Mouse (Mus musculus) liver, adult (tissue): ENCODE results near the gene Gm11437.

Source experiments
- GATA4 ChIP-seq: IDR thresholded peaks from 2 replicates; pipeline ENCODE4 v1.6.1; 2014; ENCODE audit warnings: mild to moderate bottlenecking, low read length; ENCODE audit not compliant: insufficient replicate concordance

The Gm11437 gene

GRCm38 (mm10) chr11:84167046-84167526 lies at the start of gene Gm11437:
Gm11437 (minus strand) TSS chr11:84167476.
- peak; percentile 43; the same call in 1 of the 2 replicates for TF ChIP-seq GATA4

DNA sequence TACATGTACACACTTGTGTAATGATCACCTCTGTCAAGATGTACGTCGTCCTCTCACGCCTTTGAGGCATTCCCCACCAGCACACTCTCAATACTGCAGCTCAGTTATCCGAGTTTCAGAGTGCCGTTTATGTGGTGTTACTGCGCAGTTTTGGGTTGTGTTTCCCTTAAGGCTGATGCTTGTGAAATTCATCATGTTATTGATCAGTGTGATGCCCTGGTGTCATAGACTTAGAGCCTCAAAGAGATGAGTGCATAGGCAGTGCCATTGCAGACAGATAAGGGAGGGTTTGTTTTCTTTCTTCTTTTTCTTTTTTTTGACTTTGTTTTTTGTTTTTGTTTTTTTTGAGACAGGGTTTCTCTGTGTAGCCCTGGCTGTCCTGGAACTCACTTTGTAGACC lies 43.6 kb upstream of the Gm11437 start:
- no peak for TF ChIP-seq GATA4

GRCm38 (mm10) chr11:84205776-84206175 lies 38.5 kb upstream of the Gm11437 start:
- no peak for TF ChIP-seq GATA4

GRCm38 (mm10) chr11:84197607-84198402 lies 30.5 kb upstream of the Gm11437 start:
- TF ChIP-seq GATA4: no peak

DNA sequence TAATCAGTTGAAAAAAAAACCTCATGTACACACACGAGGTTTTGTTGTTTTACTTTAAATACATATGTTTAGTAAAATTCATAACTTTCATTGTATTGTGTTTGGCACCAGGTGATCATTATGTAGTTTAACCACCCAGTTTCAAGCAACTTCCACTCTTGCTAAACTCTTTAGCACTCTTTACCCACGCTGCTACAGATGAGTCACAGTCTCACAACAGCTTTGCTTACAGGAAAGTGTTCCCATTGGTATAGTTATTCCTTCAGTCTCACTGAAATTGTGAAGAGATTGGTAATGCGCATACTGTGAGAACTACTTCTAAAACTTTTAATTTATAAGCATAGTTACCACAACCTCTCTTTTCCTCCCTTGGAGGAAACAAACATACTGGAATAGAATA lies 27.5 kb upstream of the Gm11437 start:
- TF ChIP-seq GATA4: no peak

- TF ChIP-seq GATA4: no peak
Measured at GRCm38 (mm10) chr11:84193249-84193648, 26.0 kb upstream of the Gm11437 start.

DNA sequence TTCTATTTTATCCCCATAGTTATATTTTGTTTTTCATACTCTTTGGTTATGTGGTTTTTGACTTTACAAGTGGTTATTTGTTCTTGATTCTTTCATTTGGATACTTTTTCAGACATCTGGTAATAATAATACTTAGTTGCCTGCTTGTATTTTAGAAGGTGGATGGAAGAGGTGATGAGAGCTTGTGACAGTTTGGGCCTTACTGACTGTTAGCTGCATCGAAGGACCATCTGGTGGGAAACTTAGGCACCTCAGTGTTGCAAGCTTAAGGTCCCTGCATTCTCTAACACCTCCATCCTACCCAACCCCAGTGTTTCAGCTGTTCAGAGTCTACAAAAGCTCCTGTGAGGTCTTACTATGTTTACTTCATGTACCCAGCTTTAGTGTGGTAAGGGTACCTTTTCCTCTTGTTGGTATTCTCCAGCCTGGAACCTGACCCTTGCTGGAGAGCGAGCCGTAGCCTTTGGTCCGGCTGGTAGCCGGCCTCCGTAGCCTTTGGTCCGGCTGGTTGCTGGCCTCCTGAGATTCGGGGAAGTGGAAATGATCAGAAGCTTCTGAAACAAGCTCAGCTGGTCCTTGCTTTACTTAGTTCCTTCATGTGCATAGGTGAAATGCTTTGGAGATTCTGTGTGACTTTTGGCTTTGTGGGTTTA lies 23.4 kb upstream of the Gm11437 start:
- no peak for TF ChIP-seq GATA4

DNA sequence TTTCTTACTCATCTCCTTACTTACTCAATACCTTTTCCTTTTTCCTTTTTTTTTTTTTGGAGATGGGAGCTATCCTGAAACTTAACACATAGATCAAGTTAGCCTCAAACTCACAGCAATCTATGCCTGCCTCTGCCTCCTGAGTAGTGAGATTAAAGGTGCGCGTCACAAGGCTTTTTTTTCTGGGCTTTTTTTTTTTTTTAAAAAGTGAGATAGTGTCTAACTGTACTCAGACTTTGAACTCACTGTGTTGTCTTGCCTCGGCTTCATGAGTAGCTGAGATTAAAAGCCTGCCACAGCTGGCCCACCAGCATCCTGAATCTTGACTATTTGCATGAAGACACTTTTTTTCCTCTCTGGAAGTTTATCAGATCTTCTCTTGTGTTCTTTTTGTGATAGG lies 21.3 kb upstream of the Gm11437 start:
- no peak for TF ChIP-seq GATA4

DNA sequence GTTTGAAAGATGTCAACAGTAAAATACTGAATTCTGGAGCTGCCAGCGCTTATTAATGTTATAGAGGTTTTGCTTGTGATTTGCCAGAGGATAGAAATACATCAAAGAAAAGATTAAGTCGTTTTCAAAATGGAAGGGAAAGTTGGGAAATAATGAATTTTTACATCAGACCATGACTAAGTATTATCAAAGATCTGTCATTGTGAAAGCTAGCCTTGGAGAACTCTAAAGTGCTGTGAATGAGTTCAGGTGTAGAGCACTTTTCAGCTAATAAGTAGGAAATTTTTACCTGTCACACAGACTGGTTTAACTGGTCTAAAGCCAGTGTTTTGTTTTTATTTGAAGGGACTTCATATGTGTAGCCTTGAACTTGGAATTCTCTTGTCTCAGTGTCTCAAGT lies 14.0 kb upstream of the Gm11437 start:
- TF ChIP-seq GATA4: no peak

DNA sequence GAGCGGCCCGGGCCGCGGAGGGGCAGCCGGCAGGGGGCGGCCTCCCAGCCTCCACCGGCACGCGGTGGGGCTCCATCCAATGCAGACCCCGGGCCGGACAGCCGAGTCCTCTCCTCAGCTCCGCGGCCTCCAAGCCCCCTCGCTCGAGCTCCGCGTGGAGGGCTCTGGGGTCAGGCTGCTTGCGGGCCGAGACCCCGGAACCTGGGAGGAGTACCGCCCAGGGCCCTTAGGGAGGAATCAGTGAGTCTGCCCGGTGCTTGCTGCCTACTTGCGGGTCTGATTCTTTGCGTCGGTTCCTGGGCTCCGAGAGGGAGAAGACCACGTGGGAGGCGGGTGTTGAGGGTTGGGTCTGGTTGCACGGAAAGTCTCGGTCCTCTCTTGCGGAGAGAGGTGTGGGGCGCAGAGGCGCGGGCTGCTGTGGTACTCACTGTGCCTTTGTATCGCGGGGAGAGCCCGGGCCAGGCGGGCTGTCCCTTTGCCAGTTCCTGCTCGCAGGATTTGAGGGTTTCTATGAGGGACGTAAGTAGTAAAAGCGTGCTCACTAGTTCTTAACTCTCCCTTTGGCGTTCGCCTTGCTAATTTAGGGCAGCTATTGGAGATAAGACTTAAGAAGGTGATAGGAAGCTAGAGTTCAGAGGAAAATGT lies 12.8 kb upstream of the Gm11437 start:
- no peak for TF ChIP-seq GATA4

- no peak for TF ChIP-seq GATA4
Measured at GRCm38 (mm10) chr11:84179226-84179953, 12.1 kb upstream of the Gm11437 start.

- TF ChIP-seq GATA4: no peak
Measured at GRCm38 (mm10) chr11:84178571-84178970, 11.3 kb upstream of the Gm11437 start.

- TF ChIP-seq GATA4: no peak; the same call in 1 of the 2 replicates
Measured at GRCm38 (mm10) chr11:84172539-84173435, 5.5 kb upstream of the Gm11437 start.

- no peak for TF ChIP-seq GATA4
Measured at GRCm38 (mm10) chr11:84168701-84169288, 1.5 kb upstream of the Gm11437 start.
